Mouse (Mus musculus): ENCODE data around the gene Eif5a. TPM values are rescaled to one million over a fixed set of nuclear protein-coding genes. Genes with fewer than 3 reads are reported as not detected.
"Not testable (repeated sequence)": the region's sequence is repeated elsewhere in the genome, so short reads cannot be mapped to it uniquely, and the experiment has no call there.

Gene Eif5a
- polyA plus RNA-seq, 1 experiment, result 764 TPM

- Histone ChIP-seq H3K4me1 (ENCODE audit: control insufficient read depth, insufficient read depth, low read length) (no peaks in the 10 kb centered on the region), H3K27ac (ENCODE audit: insufficient read depth, low read length) (no peak overlapping the region), H3K4me3 (ENCODE audit: insufficient read depth, low read length) (no peak overlapping the region)
- TF ChIP-seq CTCF (IDR thresholded peaks at IDR 0.05; ENCODE audit: borderline replicate concordance, insufficient read depth, low read length), result no peak
- TF ChIP-seq POLR2A (IDR thresholded peaks at IDR 0.05; ENCODE audit: low read depth, low read length), result no peak
These were observed 40.1 kb upstream of the Eif5a start for GRCm38 (mm10) chr11:69961841-69962240.

- Histone ChIP-seq H3K4me1 (ENCODE audit: control insufficient read depth, insufficient read depth, low read length) (no peaks in the 10 kb centered on the region), H3K27ac (ENCODE audit: insufficient read depth, low read length) (no peak overlapping the region), H3K4me3 (ENCODE audit: insufficient read depth, low read length) (no peak overlapping the region)
- TF ChIP-seq POLR2A (IDR thresholded peaks at IDR 0.05; ENCODE audit: low read depth, low read length) (no peak), CTCF (IDR thresholded peaks at IDR 0.05; ENCODE audit: borderline replicate concordance, insufficient read depth, low read length) (0 out of 2 replicates have a peak, but pooled peaks have one; percentile 11)
These were observed 38.9 kb upstream of the Eif5a start for GRCm38 (mm10) chr11:69960616-69961015.

GRCm38 (mm10) chr11:69956218-69956617, 34.5 kb upstream of the Eif5a start:
- TF ChIP-seq POLR2A (IDR thresholded peaks at IDR 0.05; ENCODE audit: low read depth, low read length), result no peak
- TF ChIP-seq CTCF (IDR thresholded peaks at IDR 0.05; ENCODE audit: borderline replicate concordance, insufficient read depth, low read length), result no peak
- no peak overlapping the region for H3K27ac ChIP-seq (ENCODE audit: insufficient read depth, low read length)
- H3K4me3 ChIP-seq (ENCODE audit: insufficient read depth, low read length), result no peak overlapping the region
- no peaks in the 10 kb centered on the region for H3K4me1 ChIP-seq (ENCODE audit: control insufficient read depth, insufficient read depth, low read length)

- H3K4me3 ChIP-seq (ENCODE audit: insufficient read depth, low read length); H3K27ac ChIP-seq (ENCODE audit: insufficient read depth, low read length); H3K4me1 ChIP-seq (ENCODE audit: control insufficient read depth, insufficient read depth, low read length): not testable (repeated sequence)
These were observed 33.9 kb upstream of the Eif5a start for GRCm38 (mm10) chr11:69955618-69956017.

- H3K27ac ChIP-seq (ENCODE audit: insufficient read depth, low read length), result no peak overlapping the region
- H3K4me1 ChIP-seq (ENCODE audit: control insufficient read depth, insufficient read depth, low read length), result no peaks in the 10 kb centered on the region
- no peak overlapping the region for H3K4me3 ChIP-seq (ENCODE audit: insufficient read depth, low read length)
- TF ChIP-seq POLR2A (IDR thresholded peaks at IDR 0.05; ENCODE audit: low read depth, low read length) (no peak), CTCF (IDR thresholded peaks at IDR 0.05; ENCODE audit: borderline replicate concordance, insufficient read depth, low read length) (no peak)
These were observed 31.6 kb upstream of the Eif5a start for GRCm38 (mm10) chr11:69953267-69953915.

GRCm38 (mm10) chr11:69952274-69952673, 30.5 kb upstream of the Eif5a start:
- H3K4me3 ChIP-seq (ENCODE audit: insufficient read depth, low read length), result no peak overlapping the region
- no peak for TF ChIP-seq POLR2A (IDR thresholded peaks at IDR 0.05; ENCODE audit: low read depth, low read length)
- H3K27ac ChIP-seq (ENCODE audit: insufficient read depth, low read length), result no peak overlapping the region
- no peaks in the 10 kb centered on the region for H3K4me1 ChIP-seq (ENCODE audit: control insufficient read depth, insufficient read depth, low read length)

GRCm38 (mm10) chr11:69950807-69951459, 29.2 kb upstream of the Eif5a start:
- TF ChIP-seq POLR2A (IDR thresholded peaks at IDR 0.05; ENCODE audit: low read depth, low read length) (no peak), CTCF (IDR thresholded peaks at IDR 0.05; ENCODE audit: borderline replicate concordance, insufficient read depth, low read length) (no peak)
- no peak overlapping the region for H3K4me3 ChIP-seq (ENCODE audit: insufficient read depth, low read length)
- H3K27ac ChIP-seq (ENCODE audit: insufficient read depth, low read length), result no peak overlapping the region
- H3K4me1 ChIP-seq (ENCODE audit: control insufficient read depth, insufficient read depth, low read length), result no peaks in the 10 kb centered on the region

- H3K4me1 ChIP-seq (ENCODE audit: control insufficient read depth, insufficient read depth, low read length), result no peaks in the 10 kb centered on the region
- H3K4me3 ChIP-seq (ENCODE audit: insufficient read depth, low read length), result peak overlapping the region; percentile 23
- H3K27ac ChIP-seq (ENCODE audit: insufficient read depth, low read length), result no peak overlapping the region
- TF ChIP-seq POLR2A (IDR thresholded peaks at IDR 0.05; ENCODE audit: low read depth, low read length) (no peak), CTCF (IDR thresholded peaks at IDR 0.05; ENCODE audit: borderline replicate concordance, insufficient read depth, low read length) (peak; percentile 63; the same call in 1 of the 2 replicates)
These were observed 27.0 kb upstream of the Eif5a start for GRCm38 (mm10) chr11:69948763-69949150.

GRCm38 (mm10) chr11:69948066-69948762, 26.5 kb upstream of the Eif5a start, which contains the start of gene Slc2a4:
Slc2a4 (minus strand) TSS chr11:69948188.
- Histone ChIP-seq H3K4me1 (ENCODE audit: control insufficient read depth, insufficient read depth, low read length) (no peaks in the 10 kb centered on the region), H3K4me3 (ENCODE audit: insufficient read depth, low read length) (peak within 1 kb of the TSS; percentile 50), H3K27ac (ENCODE audit: insufficient read depth, low read length) (no peak within 1 kb of the TSS)
- no peak for TF ChIP-seq CTCF (IDR thresholded peaks at IDR 0.05; ENCODE audit: borderline replicate concordance, insufficient read depth, low read length)
- TF ChIP-seq POLR2A (IDR thresholded peaks at IDR 0.05; ENCODE audit: low read depth, low read length), result peak; percentile 52; the same call in 1 of the 2 replicates
